Mouse (Mus musculus) testis, adult 2 months (tissue): ENCODE results near the gene Igflr1.

ENCODE experiments used
- CTCF ChIP-seq: fragments of 200-500 bp; IDR thresholded peaks from 2 replicates; pipeline ENCODE4 v1.5.1; 2012; ENCODE audit warnings: low read depth, mild to moderate bottlenecking, inconsistent platforms, low read length, moderate library complexity; ENCODE audit not compliant: control insufficient read depth, insufficient read depth, insufficient replicate concordance
- POLR2A ChIP-seq: fragments of 200-500 bp; IDR thresholded peaks from 2 replicates; pipeline ENCODE4 v1.6.1; 2012; ENCODE audit warnings: low read depth, mild to moderate bottlenecking, inconsistent platforms, low read length, moderate library complexity; ENCODE audit not compliant: control insufficient read depth

DNA sequence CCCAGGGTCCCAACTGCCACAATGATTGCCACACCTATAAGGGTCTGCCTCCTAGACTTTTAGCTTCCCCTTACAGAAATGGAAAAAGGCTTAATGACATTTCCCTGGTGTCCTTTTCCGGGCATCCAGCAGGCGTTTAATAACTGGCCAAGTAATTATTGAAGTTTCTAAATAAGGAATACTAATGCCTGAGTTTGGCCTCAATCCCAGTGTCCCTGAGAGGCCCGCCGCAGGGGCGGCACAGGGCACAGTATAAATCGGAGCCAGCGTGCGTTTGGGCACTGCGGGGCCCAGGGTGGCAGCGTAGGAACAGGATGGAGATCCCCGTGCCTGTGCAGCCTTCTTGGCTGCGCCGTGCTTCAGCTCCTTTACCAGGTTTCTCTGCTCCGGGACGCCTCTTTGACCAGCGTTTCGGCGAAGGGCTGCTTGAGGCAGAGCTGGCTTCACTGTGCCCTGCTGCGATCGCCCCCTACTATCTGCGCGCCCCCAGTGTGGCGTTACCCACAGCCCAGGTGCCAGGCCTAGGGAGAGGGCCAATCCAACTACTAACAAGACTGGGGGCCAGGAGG is 12.1 kb upstream of the Igflr1 start:
- TF ChIP-seq CTCF: no peak
- no peak for TF ChIP-seq POLR2A
